Mouse (Mus musculus) MEL (cell line): Measurements from ENCODE around the gene Ier3. TPM values are rescaled to one million over a fixed set of nuclear protein-coding genes. Genes with fewer than 3 reads are reported as not detected.

Source experiments
- DNase-seq: peaks from one replicate; pipeline ENCODE4 v3.0.0; 2011; ENCODE audit warnings: low read depth, low spot score
- H3K27ac ChIP-seq: 2 replicates; pipeline ENCODE4 v1.5.1; 2012; ENCODE audit warnings: low read depth, mild to moderate bottlenecking, control low read depth, low read length, moderate library complexity; ENCODE audit not compliant: control insufficient read depth
- H3K27me3 ChIP-seq, 2 experiments: fragments of 150-350 bp in 1 of 2; sonication (generic) in 1 of 2; 2 replicates each; pipeline ENCODE4 v1.6.1; 2012; ENCODE audit warnings: low read length in 2 of 2, mild to moderate bottlenecking in 2 of 2, improper control_type of control experiment in 1 of 2, moderate library complexity in 1 of 2; ENCODE audit not compliant: insufficient read depth in 2 of 2, control insufficient read depth in 1 of 2
- H3K36me3 ChIP-seq, 2 experiments: 2 replicates each; pipeline ENCODE4 v1.6.1; 2012 to 2014; ENCODE audit warnings: low read length in 2 of 2, improper control_type of control experiment in 1 of 2, inconsistent platforms in 1 of 2, mild to moderate bottlenecking in 1 of 2; ENCODE audit not compliant: insufficient read depth in 2 of 2, control insufficient read depth in 1 of 2
- H3K4me1 ChIP-seq, 2 experiments: fragments of 150-350 bp in 1 of 2; sonication (generic) in 1 of 2; 2 replicates each; pipeline ENCODE4 v1.6.1; 2012; ENCODE audit warnings: low read length in 2 of 2, improper control_type of control experiment in 1 of 2, mild to moderate bottlenecking in 1 of 2; ENCODE audit not compliant: insufficient read depth in 2 of 2, control insufficient read depth in 1 of 2
- H3K4me3 ChIP-seq, 2 experiments: fragments of 150-350 bp in 1 of 2; sonication (generic) in 1 of 2; 2 replicates each; pipeline ENCODE4 v1.5.1; 2012; ENCODE audit warnings: low read depth in 2 of 2, low read length in 2 of 2, mild to moderate bottlenecking in 2 of 2, moderate library complexity in 2 of 2, control low read depth in 1 of 2, improper control_type of control experiment in 1 of 2; ENCODE audit not compliant: control insufficient read depth in 1 of 2, insufficient read depth in 1 of 2
- H3K79me2 ChIP-seq: 2 replicates; pipeline ENCODE4 v1.6.1; 2012; ENCODE audit warnings: mild to moderate bottlenecking, low read length, moderate library complexity; ENCODE audit not compliant: control insufficient read depth, poor library complexity, insufficient read depth
- H3K9ac ChIP-seq: 2 replicates; pipeline ENCODE4 v1.6.1; 2012; ENCODE audit warnings: low read depth, mild to moderate bottlenecking, control low read depth, low read length, moderate library complexity; ENCODE audit not compliant: control insufficient read depth, poor library complexity, severe bottlenecking
- H3K9me3 ChIP-seq: fragments of 150-350 bp; sonication (generic); replicated peaks from 2 replicates; pipeline ENCODE4 v1.6.1; 2012; ENCODE audit warnings: mild to moderate bottlenecking, low read length, improper control_type of control experiment, moderate library complexity; ENCODE audit not compliant: insufficient read depth
- CHD1 ChIP-seq: IDR thresholded peaks from 2 replicates; pipeline ENCODE4 v1.6.1; 2012; ENCODE audit warnings: low read depth, mild to moderate bottlenecking, inconsistent platforms, low read length, improper control_type of control experiment
- CHD2 ChIP-seq: IDR thresholded peaks from 2 replicates; pipeline ENCODE4 v1.6.1; 2011; ENCODE audit warnings: low read length, improper control_type of control experiment
- CTCF ChIP-seq, 3 experiments: IDR thresholded peaks in 2 of 3; conservative IDR thresholded peaks in 1 of 3; 2 replicates each; pipeline ENCODE4 v1.5.1; 2011 to 2012; ENCODE audit warnings: low read length in 3 of 3, low read depth in 2 of 3, mild to moderate bottlenecking in 2 of 3, improper control_type of control experiment in 1 of 3, inconsistent platforms in 1 of 3, mixed read lengths in 1 of 3, moderate library complexity in 1 of 3; ENCODE audit not compliant: control insufficient read depth in 1 of 3, insufficient read depth in 1 of 3, poor library complexity in 1 of 3, severe bottlenecking in 1 of 3
- ELF1 ChIP-seq: IDR thresholded peaks from 2 replicates; pipeline ENCODE4 v1.6.1; 2014; ENCODE audit warnings: low read depth, mild to moderate bottlenecking, inconsistent platforms, low read length, improper control_type of control experiment, moderate library complexity
- ETS1 ChIP-seq: IDR thresholded peaks from 2 replicates; pipeline ENCODE4 v1.6.1; 2012; ENCODE audit warnings: low read depth, mild to moderate bottlenecking, inconsistent platforms, low read length, improper control_type of control experiment, moderate library complexity
- GABPA ChIP-seq: IDR thresholded peaks from 2 replicates; pipeline ENCODE4 v1.6.1; 2012; ENCODE audit warnings: low read depth, mild to moderate bottlenecking, inconsistent platforms, low read length, improper control_type of control experiment, moderate library complexity
- GATA1 ChIP-seq: IDR thresholded peaks from 2 replicates; pipeline ENCODE4 v1.6.1; 2011; ENCODE audit warnings: low read depth, low read length, improper control_type of control experiment
- HCFC1 ChIP-seq: IDR thresholded peaks from 2 replicates; pipeline ENCODE4 v1.6.1; 2012; ENCODE audit warnings: low read depth, mild to moderate bottlenecking, inconsistent platforms, low read length, improper control_type of control experiment, moderate library complexity
- JUND ChIP-seq: IDR thresholded peaks from 2 replicates; pipeline ENCODE4 v1.6.1; 2011; ENCODE audit warnings: low read depth, mild to moderate bottlenecking, improper control_type of control experiment, low read length
- KAT2A ChIP-seq: conservative IDR thresholded peaks from 2 replicates; pipeline ENCODE4 v1.6.1; 2012; ENCODE audit warnings: low read depth, low read length, improper control_type of control experiment, inconsistent platforms
- MAFK ChIP-seq: IDR thresholded peaks from 2 replicates; pipeline ENCODE4 v1.6.1; 2011; ENCODE audit warnings: low read depth, mild to moderate bottlenecking, low read length, improper control_type of control experiment, borderline replicate concordance
- MAX ChIP-seq: IDR thresholded peaks from 2 replicates; pipeline ENCODE4 v1.6.1; 2011; ENCODE audit warnings: low read length, improper control_type of control experiment
- MXI1 ChIP-seq: IDR thresholded peaks from 2 replicates; pipeline ENCODE4 v1.6.1; 2011; ENCODE audit warnings: mild to moderate bottlenecking, low read depth, low read length, improper control_type of control experiment
- MYC ChIP-seq: IDR thresholded peaks from 2 replicates; pipeline ENCODE4 v1.6.1; 2011; ENCODE audit warnings: low read depth, mild to moderate bottlenecking, low read length, improper control_type of control experiment, moderate library complexity
- NELFE ChIP-seq: IDR thresholded peaks from 2 replicates; pipeline ENCODE4 v1.6.1; 2011; ENCODE audit warnings: low read depth, low read length, improper control_type of control experiment
- NRF1 ChIP-seq: IDR thresholded peaks from 2 replicates; pipeline ENCODE4 v1.6.1; 2014; ENCODE audit warnings: low read depth, mild to moderate bottlenecking, inconsistent platforms, low read length, improper control_type of control experiment, moderate library complexity; ENCODE audit not compliant: poor library complexity, insufficient read depth, severe bottlenecking
- RAD21 ChIP-seq: IDR thresholded peaks from 2 replicates; pipeline ENCODE4 v1.6.1; 2011; ENCODE audit warnings: mild to moderate bottlenecking, low read depth, low read length, improper control_type of control experiment
- RCOR1 ChIP-seq: IDR thresholded peaks from 2 replicates; pipeline ENCODE4 v1.6.1; 2012; ENCODE audit warnings: low read depth, mild to moderate bottlenecking, inconsistent platforms, low read length, improper control_type of control experiment
- SMC3 ChIP-seq: IDR thresholded peaks from 2 replicates; pipeline ENCODE4 v1.6.1; 2011; ENCODE audit warnings: low read depth, low read length, improper control_type of control experiment
- TAL1 ChIP-seq: IDR thresholded peaks from 2 replicates; pipeline ENCODE4 v1.6.1; 2012; ENCODE audit warnings: mild to moderate bottlenecking, inconsistent platforms, low read length, moderate library complexity, mixed read lengths
- TCF12 ChIP-seq: IDR thresholded peaks from 2 replicates; pipeline ENCODE4 v1.6.1; 2014; ENCODE audit warnings: low read depth, mild to moderate bottlenecking, inconsistent platforms, low read length, improper control_type of control experiment, moderate library complexity
- UBTF ChIP-seq: IDR thresholded peaks from 2 replicates; pipeline ENCODE4 v1.6.1; 2012; ENCODE audit warnings: low read depth, mild to moderate bottlenecking, inconsistent platforms, low read length, improper control_type of control experiment, moderate library complexity, borderline replicate concordance; ENCODE audit not compliant: insufficient read depth
- ZMIZ1 ChIP-seq: IDR thresholded peaks from 2 replicates; pipeline ENCODE4 v1.6.1; 2012; ENCODE audit warnings: low read depth, mild to moderate bottlenecking, inconsistent platforms, low read length, improper control_type of control experiment, moderate library complexity
- polyA plus RNA-seq, 2 experiments: library from polyadenylated mRNA; stranded (reverse) in 1 of 2; unstranded in 1 of 2; fragments of >175 nt in 1 of 2; fragments of >200 nt in 1 of 2; gene quantifications; 2 replicates each; pipeline versions ENCODE4 v1.2.1 to v1.2.4; 2012; ENCODE audit warnings: low replicate concordance in 2 of 2, low read depth in 1 of 2; ENCODE audit not compliant: insufficient read length in 2 of 2, insufficient read depth in 1 of 2, missing spikeins in 1 of 2
- total RNA-seq: library from RNA; depleted of rRNA; stranded (reverse); fragments of 300-350 nt; gene quantifications from 2 replicates; pipeline ENCODE4 v1.2.3, GENCODE M21; 2012

Ier3 gene
- total and polyA plus RNA-seq, 3 experiments, result 5.5 to 12.2 TPM; not detected in 1

- Histone ChIP-seq H3K9ac (no peak overlapping the region), H3K27ac (no peak overlapping the region), H3K4me1 (peaks cover 6 to 35% of the 10 kb centered on the region in 2 experiments), H3K4me3 (no peak overlapping the region), H3K79me2 (no peaks in the 10 kb centered on the region), H3K27me3 (no peaks in the 10 kb centered on the region), H3K9me3 (no peaks in the 10 kb centered on the region), H3K36me3 (peaks cover 0 to 23% of the 10 kb centered on the region in 2 experiments; a peak in 2 of 4 replicates)
- TF ChIP-seq KAT2A, result no peak
- TF ChIP-seq MAFK, result no peak
- no peak for TF ChIP-seq TCF12
- TF ChIP-seq CHD1, result no peak
- no peak for TF ChIP-seq RAD21
- TF ChIP-seq ELF1, result no peak
- peak; percentile 46; the same call in 1 of the 2 replicates for TF ChIP-seq TAL1
- TF ChIP-seq MAX, result no peak
- no peak for TF ChIP-seq GABPA
- DNase-seq, result no peak
Observed at GRCm38 (mm10) chr17:35783944-35784343, 37.5 kb upstream of the Ier3 start.

GRCm38 (mm10) chr17:35785140-35785539, 36.3 kb upstream of the Ier3 start:
- TF ChIP-seq MAFK (no peak), CTCF (IDR thresholded peaks at IDR 0.05 in 2 of 3, conservative IDR thresholded peaks at IDR 0.05 in 1 of 3; ENCODE audit: control insufficient read depth in 1 of 3, insufficient read depth in 1 of 3, low read depth in 2 of 3, low read length in 3 of 3, poor library complexity in 1 of 3, severe bottlenecking in 1 of 3) (no peak), HCFC1 (no peak), NRF1 (no peak), MAX (no peak), MYC (no peak), ELF1 (no peak), SMC3 (no peak), GATA1 (no peak), ZMIZ1 (no peak), NELFE (no peak), JUND (no peak), UBTF (no peak), RAD21 (no peak), CHD2 (no peak), ETS1 (no peak), RCOR1 (no peak), MXI1 (no peak), TAL1 (no peak), TCF12 (no peak)
- TF ChIP-seq, all 39 proteins: peak for 0
- Histone ChIP-seq H3K79me2 (no peaks in the 10 kb centered on the region), H3K4me1 (peaks cover 3 to 23% of the 10 kb centered on the region in 2 experiments), H3K27me3 (no peaks in the 10 kb centered on the region), H3K36me3 (peaks cover 0 to 12% of the 10 kb centered on the region in 2 experiments; a peak in 2 of 4 replicates), H3K4me3 (no peak overlapping the region), H3K27ac (no peak overlapping the region), H3K9ac (no peak overlapping the region), H3K9me3 (no peaks in the 10 kb centered on the region)
- no peak for DNase-seq
